Mouse (Mus musculus) R1 (cell line): Measurements from ENCODE around the gene Olfr1475.
"Not testable (repeated sequence)": the region's sequence is repeated elsewhere in the genome, so short reads cannot be mapped to it uniquely, and the experiment has no call there.

Experiments used
- DNase-seq: peaks from one replicate; pipeline ENCODE4 v3.0.0-alpha.2; 2018; ENCODE audit warnings: low read depth, low spot score

Gene Olfr1475

GRCm38 (mm10) chr19:13480096-13480495, at the start of gene Olfr1475:
TSS of gene Olfr1475 (minus strand) at chr19:13480196.
- no peak for DNase-seq

- no peak for DNase-seq
Observed at GRCm38 (mm10) chr19:13527613-13528012, 47.6 kb upstream of the Olfr1475 start, which contains the start of gene Olfr1480. TSS of gene Olfr1480 (plus strand) at chr19:13527913.

GRCm38 (mm10) chr19:13500246-13500645, 20.2 kb upstream of the Olfr1475 start, which contains the start of gene Olfr1477:
TSS of gene Olfr1477 (plus strand) at chr19:13500546.
- no peak for DNase-seq

- not testable (repeated sequence) for DNase-seq
Observed at GRCm38 (mm10) chr19:13469265-13469664, 10.7 kb downstream of the Olfr1475 start, which contains the start of gene Olfr1474. TSS of gene Olfr1474 (plus strand) at chr19:13469565.

- no peak for DNase-seq
Observed at GRCm38 (mm10) chr19:13455986-13456385, 24.0 kb downstream of the Olfr1475 start, which contains the start of gene Olfr1472. TSS of gene Olfr1472 (minus strand) at chr19:13456086.

- not testable (repeated sequence) for DNase-seq
Observed at GRCm38 (mm10) chr19:13443109-13443508, 36.9 kb downstream of the Olfr1475 start, which contains the start of gene Olfr1471. TSS of gene Olfr1471 (plus strand) at chr19:13443409.
